9 mouse cellular contexts compared by ENCODE assay signal in the genomic region with DNA sequence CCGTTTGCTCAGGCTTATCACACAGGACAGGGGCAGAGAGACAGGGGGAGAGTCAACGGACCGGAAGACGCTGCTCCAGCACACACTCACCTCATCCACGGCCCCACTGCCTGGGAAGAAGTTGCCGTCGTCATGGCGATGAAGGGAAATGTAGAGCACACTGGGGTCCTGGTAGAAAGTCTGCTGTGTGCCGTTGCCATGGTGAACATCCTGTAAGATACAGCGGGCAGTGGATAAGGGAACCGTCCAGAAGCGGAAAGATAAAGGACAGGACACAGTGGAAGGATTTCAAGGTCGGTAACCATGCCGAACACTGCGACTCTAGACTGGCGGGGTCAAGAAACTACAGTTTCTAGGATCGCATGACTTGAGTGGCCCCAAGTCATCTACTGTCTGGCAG. TPM values are rescaled to one million over a fixed set of nuclear protein-coding genes. Genes with fewer than 3 reads are reported as not detected.
DNase-seq lines count a peak whose midpoint lies in the region; ATAC-seq lines count a peak whose summit lies in the region.
"Had no signal": no experiment of that assay in that cellular context is flagged by ENCODE, and none has a peak within 500 bp of the region (broad histone marks: within the 10 kb centered on the region; RNA-seq: fewer than 3 reads in every experiment).

No protein-coding gene starts in this region.

- H3K27ac ChIP-seq in hindbrain, embryonic 13.5 days = 0 out of 2 replicates have a peak overlapping the region, but pooled peaks have one; percentile 37
- H3K27ac ChIP-seq in midbrain, embryonic 12.5 days (replicated peaks) = peak overlapping the region; percentile 58

- H3K36me3 ChIP-seq in hindbrain, embryonic 13.5 days = peaks cover 88% of the 10 kb centered on the region
- H3K36me3 ChIP-seq in midbrain, embryonic 12.5 days = peaks cover 53% of the 10 kb centered on the region

- no peak overlapping the region for H3K4me3 ChIP-seq in hindbrain, embryonic 13.5 days
- no peak overlapping the region for H3K4me3 ChIP-seq in midbrain, embryonic 12.5 days

- DNase-seq in adrenal gland, adult (ENCODE audit: inconsistent age in 2 of 2, low spot score in 1 of 2) = peak; percentile 68 to 71
- DNase-seq in adrenal gland, adult 18-20 months (ENCODE audit: low spot score in 2 of 2) = no peak
- DNase-seq in brain, adult 2 months (ENCODE audit: low read depth, low spot score) = peak; percentile 64
- no peak for DNase-seq in spleen, postnatal 10 days (ENCODE audit: low spot score in 2 of 2)
- DNase-seq in urinary bladder, postnatal 4 days (ENCODE audit: low spot score in 2 of 2) = no peak
- DNase-seq in kidney, adult 11 months = no peak
- DNase-seq: kidney, postnatal 36 days had no signal

- H3K9me3 ChIP-seq in hindbrain, embryonic 13.5 days = no peaks in the 10 kb centered on the region
- H3K9me3 ChIP-seq in midbrain, embryonic 12.5 days = no peaks in the 10 kb centered on the region

- ATAC-seq in hindbrain, embryonic 13.5 days (ENCODE audit: low FRiP score) = peak; percentile 58; the same call in 1 of the 2 replicates
- ATAC-seq in midbrain, embryonic 12.5 days (ENCODE audit: low FRiP score, low read depth) = peak; percentile 69

- no peaks in the 10 kb centered on the region for H3K27me3 ChIP-seq in hindbrain, embryonic 13.5 days
- H3K27me3 ChIP-seq in midbrain, embryonic 12.5 days = 0 out of 2 replicates have a peak, but pooled peaks cover 3% of the 10 kb centered on the region

- H3K4me2 ChIP-seq in hindbrain, embryonic 13.5 days = no peak overlapping the region
- peak overlapping the region; percentile 12; the same call in 1 of the 2 replicates for H3K4me2 ChIP-seq in midbrain, embryonic 12.5 days (replicated peaks)

- peaks cover 37% of the 10 kb centered on the region for H3K4me1 ChIP-seq in hindbrain, embryonic 13.5 days (replicated peaks)
- H3K4me1 ChIP-seq in midbrain, embryonic 12.5 days = peaks cover 31% of the 10 kb centered on the region

- no peak overlapping the region for H3K9ac ChIP-seq in hindbrain, embryonic 13.5 days
- H3K9ac ChIP-seq in midbrain, embryonic 12.5 days (replicated peaks) = no peak overlapping the region

- 24% methylated on average over 17 of the region's 17 CpGs for WGBS in hindbrain, embryonic 13.5 days
- 24% methylated on average over 17 of the region's 17 CpGs for WGBS in midbrain, embryonic 12.5 days

RNA-seq across cellular contexts. Expression of a gene that starts 19.8 kb away (rescaled TPM):
- 100 to 1,000 TPM; 114 to 139 TPM for total RNA-seq in adrenal gland, adult 18-20 months (2021)
- polyA plus RNA-seq in hindbrain, embryonic 13.5 days (2015; fragmentation: Nextera tagmentation; extraction: Ambion mirVana) = 59.8 and 62.9 TPM in 2 replicates
- polyA plus RNA-seq in midbrain, embryonic 12.5 days (2016; fragmentation: Nextera tagmentation; extraction: Ambion mirVana) = 37.8 and 42.0 TPM in 2 replicates

RNA-seq across cellular contexts. Expression of a gene that starts 30.4 kb away (rescaled TPM):
- total RNA-seq in adrenal gland, adult 18-20 months (2021) = 10 to 100 TPM; 13.2 to 25.2 TPM
- polyA plus RNA-seq in hindbrain, embryonic 13.5 days (2015; fragmentation: Nextera tagmentation; extraction: Ambion mirVana) = 10.4 and 10.8 TPM in 2 replicates
- polyA plus RNA-seq in midbrain, embryonic 12.5 days (2016; fragmentation: Nextera tagmentation; extraction: Ambion mirVana) = 8.0 and 8.6 TPM in 2 replicates

RNA-seq across cellular contexts. Expression of a gene that starts 46.2 kb away (rescaled TPM):
- 10 to 100 TPM; 29.7 to 55.2 TPM for total RNA-seq in adrenal gland, adult 18-20 months (2021)
- polyA plus RNA-seq in hindbrain, embryonic 13.5 days (2015; fragmentation: Nextera tagmentation; extraction: Ambion mirVana) = 27.9 and 28.1 TPM in 2 replicates
- 24.8 and 29.9 TPM in 2 replicates for polyA plus RNA-seq in midbrain, embryonic 12.5 days (2016; fragmentation: Nextera tagmentation; extraction: Ambion mirVana)

Comparison
In these comparisons a context has a peak if more than half of its experiments do, and no peak if none do; other contexts are left out.
1. DNase-seq: peak in adrenal gland, adult (2 of 2) and brain, adult 2 months (single experiment); none in adrenal gland, adult 18-20 months (0 of 2), spleen, postnatal 10 days (0 of 2), urinary bladder, postnatal 4 days (0 of 2) and kidney, adult 11 months (single experiment).